Mouse (Mus musculus) heart, adult 8-10 months (tissue): Measurements from ENCODE around the gene Clec4b2. TPM values are rescaled to one million over a fixed set of nuclear protein-coding genes. Genes with fewer than 3 reads are reported as not detected.

Experiments
- total RNA-seq, 4 experiments: library from RNA; stranded (reverse); gene quantifications; 2 replicates each; pipeline ENCODE4 v1.2.4; 2022

The Clec4b2 gene
- total RNA-seq, 4 experiments from 2014 or later: not detected

Other genes starting within 250 kb of the Clec4b2 start
- 1 to 10 TPM; 1.2 to 3.4 (median 2.2) TPM for gene Clec4a3, start 220.4 kb upstream of the Clec4b2 start, total RNA-seq
- not detected for gene Clec4a4, start 182.5 kb upstream of the Clec4b2 start, total RNA-seq
- under 1 TPM in 1 of 4 experiments, not detected in 3; 0.57 TPM for gene Clec4b1, start 122.9 kb upstream of the Clec4b2 start, total RNA-seq
- gene Clec4a2, start 66.5 kb upstream of the Clec4b2 start, total RNA-seq: 1 to 10 TPM; 1.0 to 2.3 (median 1.4) TPM
- gene Clec4n, start 57.0 kb downstream of the Clec4b2 start, total RNA-seq: 1 to 10 TPM in 2 of 4 experiments, under 1 TPM in 2; 0.44 to 1.5 (median 0.86) TPM
- 1 to 10 TPM in 1 of 4 experiments, under 1 TPM in 2, not detected in 1; 0.59 to 1.2 (median 0.84) TPM for gene Clec4d, start 89.2 kb downstream of the Clec4b2 start, total RNA-seq
- 1 to 10 TPM in 1 of 4 experiments, under 1 TPM in 1, not detected in 2; 0.28 to 2.6 TPM for gene Clec4e, start 117.0 kb downstream of the Clec4b2 start, total RNA-seq
- not detected for gene Vmn2r19, start 135.4 kb downstream of the Clec4b2 start, total RNA-seq
- not detected for gene Vmn2r20, start 245.2 kb downstream of the Clec4b2 start, total RNA-seq